Mouse (Mus musculus) cortical plate, adult 2 months (tissue): ENCODE results near the gene Cdkl4. TPM values are rescaled to one million over a fixed set of nuclear protein-coding genes. Genes with fewer than 3 reads are reported as not detected.

ENCODE experiments used
- H3K27ac ChIP-seq: fragments of 200-500 bp; 2 replicates; pipeline ENCODE4 v1.5.1; 2012; ENCODE audit warnings: low read length, control low read depth, inconsistent platforms; ENCODE audit not compliant: insufficient read depth
- H3K4me1 ChIP-seq: fragments of 200-500 bp; 2 replicates; pipeline ENCODE4 v1.6.1; 2011; ENCODE audit warnings: low read length; ENCODE audit not compliant: control insufficient read depth, insufficient read depth
- H3K4me3 ChIP-seq: fragments of 200-500 bp; 2 replicates; pipeline ENCODE4 v1.5.1; 2011; ENCODE audit warnings: mild to moderate bottlenecking, low read length, control low read depth; ENCODE audit not compliant: insufficient read depth
- CTCF ChIP-seq: fragments of 200-500 bp; IDR thresholded peaks from 2 replicates; pipeline ENCODE4 v1.5.1; 2011; ENCODE audit warnings: mild to moderate bottlenecking, control low read depth, low read length; ENCODE audit not compliant: insufficient read depth; ENCODE audit errors: extremely low read depth
- POLR2A ChIP-seq: fragments of 200-500 bp; IDR thresholded peaks from 2 replicates; pipeline ENCODE4 v1.6.1; 2011; ENCODE audit warnings: mild to moderate bottlenecking, low read length, control low read depth; ENCODE audit not compliant: insufficient read depth; ENCODE audit errors: extremely low read depth
- polyA plus RNA-seq: library from polyadenylated mRNA; depleted of rRNA; stranded (reverse); fragments of >200 nt; gene quantifications from 2 replicates; pipeline ENCODE4 v1.2.3, GENCODE M21; 2012

Gene Cdkl4
- polyA plus RNA-seq, 1 experiment, result 14.0 TPM

DNA sequence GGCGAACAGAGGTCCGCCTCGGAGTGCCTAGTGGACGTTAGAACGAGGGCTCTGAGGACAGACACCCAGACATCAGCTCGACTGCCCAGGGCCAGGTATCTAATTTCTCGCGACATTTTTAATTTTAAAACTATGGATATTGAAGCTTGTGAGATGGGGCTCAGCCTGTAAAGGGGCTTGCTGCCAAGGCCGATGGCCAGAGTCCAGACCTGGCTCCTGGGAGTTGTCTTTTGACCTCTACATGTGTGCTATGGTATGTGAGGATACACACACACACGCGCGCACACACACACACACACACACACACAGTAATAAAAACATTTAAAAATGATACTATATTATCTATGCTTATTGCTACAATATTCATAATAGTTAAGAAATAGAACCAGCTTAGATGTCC lies 58.8 kb downstream of the Cdkl4 start:
- TF ChIP-seq CTCF (no peak), POLR2A (no peak)
- Histone ChIP-seq H3K4me3 (no peak overlapping the region), H3K4me1 (no peaks in the 10 kb centered on the region), H3K27ac (no peak overlapping the region)

DNA sequence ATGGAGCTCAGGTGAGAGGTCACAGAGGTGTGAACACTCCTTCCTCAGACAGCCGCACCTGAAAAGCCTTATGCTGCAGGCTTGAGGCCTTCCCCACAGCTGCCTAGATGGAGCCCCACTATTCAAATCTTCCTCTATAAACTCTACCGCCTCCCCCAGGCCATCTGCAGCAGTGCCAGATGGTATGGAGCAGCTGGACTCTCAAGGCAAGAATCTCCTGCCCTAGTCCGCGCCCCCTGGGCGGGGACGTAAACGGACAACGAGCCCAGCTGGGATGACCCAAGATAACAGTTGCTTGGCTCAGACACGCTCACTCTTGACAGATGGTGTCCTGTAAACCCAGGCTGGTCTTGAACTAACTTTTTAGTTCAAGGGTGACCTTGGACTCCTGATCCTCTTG lies 60.4 kb downstream of the Cdkl4 start:
- TF ChIP-seq POLR2A (no peak), CTCF (no peak)
- no peaks in the 10 kb centered on the region for H3K4me1 ChIP-seq

DNA sequence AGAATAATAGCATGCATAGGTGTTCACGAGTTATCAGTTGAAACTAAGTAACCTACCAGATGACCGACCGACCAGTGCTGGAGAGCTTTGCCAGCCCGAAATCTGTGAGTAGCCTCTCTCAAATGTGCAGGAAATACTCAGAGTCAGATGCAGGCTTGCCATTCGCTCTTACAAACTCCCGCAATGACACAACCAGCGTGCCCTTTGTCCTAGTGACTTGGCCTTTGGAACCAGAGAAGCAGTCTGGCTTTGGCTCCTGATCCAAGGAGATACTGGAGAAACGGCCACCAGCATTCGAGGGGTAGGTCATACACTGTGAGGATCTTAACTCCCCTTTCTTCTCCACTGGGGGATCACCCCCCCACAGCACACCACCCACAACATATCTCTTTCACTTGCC lies 61.7 kb downstream of the Cdkl4 start:
- H3K27ac ChIP-seq, result no peak overlapping the region
- no peaks in the 10 kb centered on the region for H3K4me1 ChIP-seq
- no peak overlapping the region for H3K4me3 ChIP-seq
- no peak for TF ChIP-seq POLR2A

More for the DNA sequence above, 60.4 kb downstream of the Cdkl4 start:
- no peak overlapping the region for H3K4me3 ChIP-seq
- H3K27ac ChIP-seq, result no peak overlapping the region

DNA sequence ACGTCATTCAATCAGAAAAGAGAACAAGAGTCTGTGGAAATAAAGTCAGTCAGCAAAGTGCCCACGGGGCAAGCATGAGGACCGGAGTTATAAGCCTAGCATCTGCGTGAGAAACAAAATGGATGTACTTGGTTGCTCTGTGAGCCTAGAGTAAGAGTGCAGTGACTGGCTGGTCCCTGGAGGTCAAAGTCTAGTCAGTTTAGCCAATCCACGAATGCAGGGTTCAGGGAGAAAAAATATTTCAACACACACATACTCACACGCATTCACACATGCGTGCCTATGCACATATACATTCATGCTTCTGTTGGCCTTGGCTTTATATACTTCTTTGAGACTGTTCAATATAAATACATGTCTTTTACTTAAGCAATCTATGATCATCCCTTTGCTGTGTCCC lies 62.1 kb downstream of the Cdkl4 start:
- Histone ChIP-seq H3K4me1 (no peaks in the 10 kb centered on the region), H3K27ac (no peak overlapping the region), H3K4me3 (no peak overlapping the region)
- TF ChIP-seq POLR2A (no peak), CTCF (no peak)

DNA sequence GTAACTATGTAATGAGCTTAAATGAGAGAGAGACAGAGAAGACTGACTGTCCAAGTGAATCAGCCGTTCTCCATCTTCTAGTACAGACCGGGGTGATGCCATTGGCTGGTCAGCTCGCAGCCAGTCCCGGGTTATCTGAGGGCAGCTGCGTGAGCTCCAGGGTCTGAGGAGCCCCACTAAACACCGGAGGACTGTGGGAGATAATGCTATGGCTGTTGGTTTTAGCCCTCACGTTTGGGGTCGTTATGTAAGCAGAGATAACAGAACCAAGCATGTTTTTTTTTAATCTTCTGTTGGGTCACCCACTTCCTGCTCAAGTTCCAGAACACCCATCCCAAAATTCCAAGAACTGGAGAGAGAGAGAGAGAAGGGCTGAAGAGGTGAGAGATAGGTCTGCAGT lies 63.8 kb downstream of the Cdkl4 start:
- H3K4me3 ChIP-seq, result no peak overlapping the region
- H3K27ac ChIP-seq, result no peak overlapping the region
- H3K4me1 ChIP-seq, result no peaks in the 10 kb centered on the region
- TF ChIP-seq CTCF, result no peak
- TF ChIP-seq POLR2A, result no peak

DNA sequence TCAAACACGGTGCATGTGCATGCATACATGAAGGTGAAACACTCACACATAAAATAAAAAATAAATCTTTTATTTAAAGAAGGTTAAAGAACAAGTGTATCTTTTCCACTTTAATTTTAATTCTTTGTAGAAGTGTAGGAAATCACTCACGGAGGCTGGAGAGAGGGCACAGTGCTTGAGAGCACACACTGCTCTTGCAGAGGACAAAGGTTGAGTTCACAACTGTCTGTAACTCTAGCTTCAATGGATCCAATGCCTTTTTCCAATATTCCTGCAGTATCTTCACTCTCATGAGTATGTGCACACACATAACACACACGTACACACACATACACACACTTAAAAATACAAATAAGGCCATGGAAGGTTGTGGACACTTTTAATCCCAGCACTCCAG lies 67.2 kb downstream of the Cdkl4 start:
- no peak for TF ChIP-seq POLR2A
- no peak for TF ChIP-seq CTCF
- Histone ChIP-seq H3K4me1 (no peaks in the 10 kb centered on the region), H3K4me3 (no peak overlapping the region), H3K27ac (no peak overlapping the region)

DNA sequence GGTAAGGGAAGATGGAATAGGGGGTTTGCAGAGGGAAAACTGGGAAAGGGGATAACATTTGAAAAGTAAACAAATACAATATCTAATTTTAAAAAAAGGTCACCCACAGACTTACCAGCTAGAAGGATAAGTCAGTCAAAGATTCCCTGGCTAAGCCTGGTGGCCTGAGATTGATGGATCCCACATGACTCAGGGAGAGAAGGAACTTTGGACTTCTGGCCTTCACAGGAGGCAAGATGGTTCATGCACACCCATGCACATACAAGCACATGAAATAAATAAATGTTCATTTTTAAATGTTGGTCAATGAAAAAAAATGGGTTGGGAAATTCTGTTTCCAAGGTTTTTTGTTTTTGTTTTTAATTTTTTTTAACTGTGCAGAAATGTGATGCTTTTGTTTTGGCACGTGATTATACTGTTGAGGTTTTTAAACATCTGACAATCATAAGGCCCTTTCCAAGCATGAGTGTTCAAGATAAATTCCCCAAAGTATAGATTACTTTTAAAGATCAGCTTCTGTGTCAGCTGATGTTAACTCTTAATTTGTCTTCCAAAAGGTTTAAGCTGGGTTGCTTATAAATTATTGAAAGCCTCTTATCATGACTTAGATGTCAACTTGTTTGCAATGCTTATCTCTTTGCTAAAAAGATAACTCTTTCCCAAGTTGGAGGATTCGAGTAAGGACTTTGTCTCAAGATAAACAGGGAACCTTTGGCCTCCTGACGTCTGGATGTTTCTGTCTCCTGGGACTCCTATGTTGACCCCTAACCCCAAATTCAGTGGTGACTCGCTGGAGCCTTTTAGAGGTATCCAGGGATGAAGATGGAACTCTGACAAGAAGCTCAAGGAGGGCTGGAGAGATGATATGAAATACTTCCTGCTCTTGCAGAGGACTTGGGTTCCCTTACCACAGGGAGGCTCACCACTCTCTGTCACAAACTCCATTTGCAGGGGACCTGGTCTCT lies 67.8 kb downstream of the Cdkl4 start:
- no peaks in the 10 kb centered on the region for H3K4me1 ChIP-seq
- H3K27ac ChIP-seq, result no peak overlapping the region
- TF ChIP-seq CTCF, result no peak
- TF ChIP-seq POLR2A, result no peak
- H3K4me3 ChIP-seq, result no peak overlapping the region

DNA sequence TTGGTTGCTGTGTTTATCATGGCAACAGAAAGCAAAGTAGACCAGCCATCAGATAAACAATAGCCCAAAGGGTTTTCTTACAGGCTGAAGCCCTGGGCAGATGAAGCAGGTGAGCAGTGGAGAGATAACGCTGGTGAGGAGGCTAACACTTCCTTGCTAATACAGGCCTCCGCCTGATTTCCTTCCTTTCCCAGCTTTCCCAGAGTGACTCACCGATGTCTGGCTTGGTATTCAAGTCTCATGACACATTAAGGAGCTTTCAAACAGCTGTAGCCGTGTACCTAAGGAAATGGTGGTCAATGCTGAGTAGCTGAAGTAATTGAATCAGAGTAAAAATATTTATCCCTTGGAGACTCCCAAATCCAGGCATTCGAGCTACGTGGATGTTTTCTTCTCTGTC lies 71.8 kb downstream of the Cdkl4 start:
- Histone ChIP-seq H3K4me3 (no peak overlapping the region), H3K27ac (no peak overlapping the region), H3K4me1 (no peaks in the 10 kb centered on the region)
- TF ChIP-seq POLR2A, result no peak
- TF ChIP-seq CTCF, result no peak

DNA sequence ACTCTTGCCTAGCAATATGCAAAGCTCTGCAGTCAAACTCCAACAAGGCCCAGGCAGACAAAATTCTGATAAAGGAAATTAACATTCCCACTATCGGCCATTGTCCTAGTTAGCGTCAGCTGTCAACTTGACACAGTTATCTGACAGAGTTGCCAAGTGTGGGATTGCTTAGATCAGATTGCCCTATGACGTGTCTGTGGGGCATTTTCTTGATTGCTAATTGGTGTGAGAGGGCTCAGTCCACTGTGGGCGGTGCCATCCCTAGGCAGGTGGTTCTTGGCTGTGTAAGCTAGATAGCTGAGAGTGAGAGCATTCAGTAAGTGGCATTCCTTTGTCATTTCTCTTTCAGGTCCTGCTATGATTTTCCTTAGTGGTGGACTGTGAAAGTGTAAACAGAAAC lies 72.3 kb downstream of the Cdkl4 start:
- H3K4me1 ChIP-seq, result no peaks in the 10 kb centered on the region
- no peak for TF ChIP-seq CTCF
- no peak for TF ChIP-seq POLR2A
- H3K27ac ChIP-seq, result no peak overlapping the region
- no peak overlapping the region for H3K4me3 ChIP-seq

DNA sequence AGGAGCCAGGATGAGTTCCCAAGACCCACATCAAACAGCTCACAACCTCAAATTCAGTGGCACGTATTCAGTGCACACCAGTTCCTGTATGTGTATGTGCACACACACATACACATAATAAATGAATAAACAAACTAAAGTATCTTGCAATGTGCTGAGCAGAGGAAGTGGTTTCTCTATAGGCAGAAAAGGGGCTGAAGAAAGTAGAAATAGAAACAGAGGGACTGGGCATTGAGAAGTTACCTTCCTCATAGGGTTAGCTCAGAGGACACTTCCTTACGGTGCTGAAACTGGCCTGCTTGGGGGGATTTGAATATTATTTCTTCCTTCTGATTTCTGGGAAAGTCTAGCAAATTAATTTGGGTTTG lies 75.8 kb downstream of the Cdkl4 start:
- Histone ChIP-seq H3K4me3 (no peak overlapping the region), H3K27ac (no peak overlapping the region)
- TF ChIP-seq CTCF (no peak), POLR2A (no peak)

More for the DNA sequence above, 75.8 kb downstream of the Cdkl4 start:
- no peaks in the 10 kb centered on the region for H3K4me1 ChIP-seq
